Mouse (Mus musculus) adrenal gland, adult (tissue): ENCODE results near the gene Parvb.

Experiments used
- DNase-seq, 2 experiments: peaks; one replicate each; pipeline ENCODE4 v3.0.0; 2022 to 2023; ENCODE audit warnings: low spot score in 1 of 2; ENCODE audit not compliant: inconsistent age in 2 of 2

The Parvb gene

GRCm38 (mm10) chr15:84231721-84232561, at the start of gene Parvb:
Gene Parvb, plus strand, starts transcription at chr15:84232043.
- peak; percentile 77 to 91 for DNase-seq

GRCm38 (mm10) chr15:84183967-84184366, 47.9 kb upstream of the Parvb start:
- DNase-seq: no peak

- DNase-seq: no peak
These were observed 45.6 kb upstream of the Parvb start for GRCm38 (mm10) chr15:84186196-84186595.

- no peak for DNase-seq
These were observed 42.8 kb upstream of the Parvb start for GRCm38 (mm10) chr15:84188887-84189530.

- DNase-seq: no peak
These were observed 42.0 kb upstream of the Parvb start for GRCm38 (mm10) chr15:84189881-84190280.

GRCm38 (mm10) chr15:84191724-84192057, 40.2 kb upstream of the Parvb start:
- no peak for DNase-seq

GRCm38 (mm10) chr15:84192058-84192791, 39.6 kb upstream of the Parvb start, which contains the start of gene Samm50:
Gene Samm50, plus strand, starts transcription at chr15:84192241.
- DNase-seq: peak; percentile 92 to 98

GRCm38 (mm10) chr15:84196486-84197165, 35.2 kb upstream of the Parvb start:
- peak; percentile 65 to 73 for DNase-seq

- no peak for DNase-seq
These were observed 24.5 kb upstream of the Parvb start for GRCm38 (mm10) chr15:84207327-84207726.

GRCm38 (mm10) chr15:84209517-84210412, 22.1 kb upstream of the Parvb start:
- no peak for DNase-seq

- no peak for DNase-seq
These were observed 21.4 kb upstream of the Parvb start for GRCm38 (mm10) chr15:84210461-84210860.

- DNase-seq: no peak
These were observed 20.9 kb upstream of the Parvb start for GRCm38 (mm10) chr15:84210941-84211340.

GRCm38 (mm10) chr15:84211564-84211963, 20.3 kb upstream of the Parvb start:
- DNase-seq: no peak

- DNase-seq: peak; percentile 84 to 95
These were observed 19.6 kb upstream of the Parvb start for GRCm38 (mm10) chr15:84212031-84212755.

- peak; percentile 76 to 82 for DNase-seq
These were observed 19.1 kb upstream of the Parvb start for GRCm38 (mm10) chr15:84212756-84213105.

- DNase-seq: peak in 1 of 2 experiments; percentile 51
These were observed 18.6 kb upstream of the Parvb start for GRCm38 (mm10) chr15:84213162-84213739.

GRCm38 (mm10) chr15:84214476-84214875, 17.4 kb upstream of the Parvb start:
- DNase-seq: no peak

GRCm38 (mm10) chr15:84215273-84215672, 16.6 kb upstream of the Parvb start:
- DNase-seq: no peak

GRCm38 (mm10) chr15:84216026-84216425, 15.8 kb upstream of the Parvb start:
- no peak for DNase-seq
